Mouse (Mus musculus) urinary bladder, adult 2 months (tissue): ENCODE measurements around the gene Dact1. TPM values are rescaled to one million over a fixed set of nuclear protein-coding genes. Genes with fewer than 3 reads are reported as not detected.

Experiments
- DNase-seq: peaks from one replicate; pipeline ENCODE4 v3.0.0; 2022; ENCODE audit warnings: low spot score
- polyA plus RNA-seq: library from polyadenylated mRNA; depleted of rRNA; stranded (reverse); fragments of >200 nt; gene quantifications from 2 replicates; pipeline ENCODE4 v1.2.3, GENCODE M21; 2012; rRNA removed

The Dact1 gene
- 15.3 and 19.0 TPM in 2 replicates for polyA plus RNA-seq

GRCm38 (mm10) chr12:71309581-71310067, at the start of gene Dact1:
TSS of gene Dact1 (plus strand) at chr12:71309884.
- peak; percentile 54 for DNase-seq

DNA sequence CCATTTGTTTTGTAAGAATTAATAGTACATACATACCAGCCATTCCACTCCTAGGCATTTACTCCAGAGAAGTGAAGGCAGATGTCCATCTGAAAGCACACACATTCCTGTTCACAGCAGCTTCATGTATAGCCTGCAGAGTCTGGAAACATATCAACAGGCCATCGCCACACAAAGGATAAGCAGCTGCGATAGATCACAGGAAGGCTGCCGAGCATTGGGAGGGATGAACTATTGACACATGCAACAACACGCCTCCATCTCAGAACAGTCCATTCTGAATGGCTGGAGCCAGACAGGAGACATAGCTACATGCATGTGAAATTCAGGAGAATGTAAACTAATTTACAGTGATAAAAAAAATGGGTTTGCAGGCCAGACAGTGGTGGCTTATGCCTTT, 45.5 kb upstream of the Dact1 start:
- DNase-seq, result no peak

GRCm38 (mm10) chr12:71269367-71269766, 40.3 kb upstream of the Dact1 start:
- DNase-seq, result no peak

GRCm38 (mm10) chr12:71271131-71271530, 38.6 kb upstream of the Dact1 start:
- DNase-seq, result no peak

DNA sequence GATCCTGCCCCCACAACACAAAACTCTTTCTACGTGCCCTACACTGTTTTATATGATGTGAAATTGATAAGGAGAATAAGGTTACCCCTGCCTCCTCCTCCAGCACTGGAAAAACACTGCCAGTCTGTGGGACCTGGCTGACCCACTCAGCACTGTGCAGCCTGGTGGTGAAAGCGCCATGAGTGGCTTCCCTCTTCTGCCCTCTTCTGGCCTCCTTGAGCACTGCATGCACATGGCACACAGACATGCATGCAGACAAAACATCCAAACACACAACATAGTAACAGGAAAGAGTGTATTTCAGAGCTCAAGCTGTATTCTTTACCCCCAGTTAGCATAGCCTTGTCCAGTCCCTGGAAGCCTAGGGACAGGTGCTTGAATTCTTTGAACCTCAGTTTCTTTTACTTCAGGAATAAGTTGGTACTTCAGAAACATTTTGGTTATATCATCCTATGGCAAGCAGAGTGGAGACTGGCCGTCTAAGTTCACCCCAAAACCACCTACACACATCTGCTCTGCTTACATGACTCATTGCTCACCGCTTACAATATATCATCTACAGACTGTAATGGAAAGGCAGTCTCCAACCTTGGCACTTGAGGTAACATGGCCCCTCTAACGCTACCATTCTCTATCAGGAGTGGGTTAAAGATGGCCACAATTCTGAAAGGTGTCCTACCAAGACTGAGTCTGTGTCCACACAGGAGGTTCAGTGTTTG, 35.0 kb upstream of the Dact1 start:
- DNase-seq, result no peak

DNA sequence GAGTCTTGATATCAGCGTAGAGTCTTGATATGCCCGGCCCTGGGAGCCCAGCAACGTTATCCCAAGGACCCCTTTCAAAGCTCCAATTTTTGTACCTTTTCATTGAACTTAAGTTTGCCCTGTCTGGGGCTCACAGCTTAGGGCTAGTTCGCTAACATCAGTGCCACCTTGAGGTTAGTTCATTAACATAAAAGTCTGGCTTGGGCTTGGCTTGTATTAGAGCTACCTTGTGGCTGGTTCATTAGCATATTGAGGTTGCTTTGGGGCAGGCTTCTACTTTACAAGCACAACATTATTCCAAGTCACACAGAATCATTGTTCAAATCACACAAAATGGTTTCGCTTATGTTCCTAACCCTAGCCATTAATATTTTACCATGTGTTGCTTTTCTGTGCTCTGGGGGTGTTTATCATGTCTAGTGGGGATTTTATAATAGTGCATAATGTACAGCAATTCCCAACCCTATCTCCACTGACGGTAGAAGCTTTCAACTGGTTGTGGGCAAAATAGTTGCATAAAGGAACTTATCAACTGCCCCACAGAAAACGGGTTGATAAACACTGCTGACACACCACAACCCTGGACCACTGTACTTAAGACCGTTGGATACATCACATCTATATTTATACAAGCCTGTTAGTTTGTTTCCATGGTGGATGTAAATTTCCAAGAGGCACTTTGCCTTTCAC, 33.6 kb upstream of the Dact1 start:
- no peak for DNase-seq

GRCm38 (mm10) chr12:71279521-71280262, 30.0 kb upstream of the Dact1 start:
- no peak for DNase-seq

DNA sequence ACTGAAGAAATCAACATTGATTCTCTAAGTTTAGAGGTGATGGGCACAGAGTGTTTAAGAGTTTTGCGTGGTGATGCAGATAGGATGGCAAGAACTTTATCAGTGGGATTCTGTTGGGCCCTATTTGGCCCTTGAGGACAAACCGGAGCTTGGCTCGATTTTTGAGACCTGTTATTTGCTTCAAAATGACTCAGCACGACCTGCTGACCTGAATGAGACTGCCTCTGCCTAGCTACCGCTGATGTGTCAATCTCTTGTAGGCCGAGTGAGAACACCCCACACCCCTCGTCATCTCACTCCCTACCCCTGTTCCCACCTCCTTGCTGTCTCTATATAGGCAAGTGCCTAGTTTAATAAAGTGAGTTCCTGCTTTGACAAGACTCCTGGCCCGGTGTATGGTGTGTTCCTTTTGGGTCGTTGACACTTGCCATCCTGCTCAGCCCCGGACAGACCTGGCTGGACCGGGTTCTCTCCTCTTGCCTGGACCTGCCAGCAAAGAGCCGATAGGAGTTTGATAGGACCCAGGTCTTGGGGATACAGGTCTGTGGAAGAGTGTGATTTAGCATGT, 28.4 kb upstream of the Dact1 start:
- DNase-seq, result no peak

DNA sequence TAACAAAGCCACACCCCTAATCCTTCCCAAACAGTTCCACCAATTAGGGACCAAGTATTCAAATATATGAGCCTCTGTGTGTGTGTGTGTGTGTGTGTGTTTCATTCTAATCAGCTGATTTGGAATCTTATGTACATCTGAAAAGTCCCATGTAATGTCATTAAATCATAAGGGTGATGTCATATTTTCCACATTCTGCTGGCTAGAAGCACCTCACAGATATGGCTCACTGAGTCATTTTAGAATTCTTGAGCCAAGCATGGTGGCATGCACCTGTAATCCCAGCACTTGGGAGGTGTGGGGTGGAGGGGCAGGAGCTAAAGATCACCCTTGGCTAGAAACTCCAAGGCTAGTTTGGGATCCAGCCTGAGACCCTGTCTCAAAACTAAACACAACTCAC, 24.3 kb upstream of the Dact1 start:
- no peak for DNase-seq

- no peak for DNase-seq
Measured at GRCm38 (mm10) chr12:71290460-71290859, 19.2 kb upstream of the Dact1 start.

DNA sequence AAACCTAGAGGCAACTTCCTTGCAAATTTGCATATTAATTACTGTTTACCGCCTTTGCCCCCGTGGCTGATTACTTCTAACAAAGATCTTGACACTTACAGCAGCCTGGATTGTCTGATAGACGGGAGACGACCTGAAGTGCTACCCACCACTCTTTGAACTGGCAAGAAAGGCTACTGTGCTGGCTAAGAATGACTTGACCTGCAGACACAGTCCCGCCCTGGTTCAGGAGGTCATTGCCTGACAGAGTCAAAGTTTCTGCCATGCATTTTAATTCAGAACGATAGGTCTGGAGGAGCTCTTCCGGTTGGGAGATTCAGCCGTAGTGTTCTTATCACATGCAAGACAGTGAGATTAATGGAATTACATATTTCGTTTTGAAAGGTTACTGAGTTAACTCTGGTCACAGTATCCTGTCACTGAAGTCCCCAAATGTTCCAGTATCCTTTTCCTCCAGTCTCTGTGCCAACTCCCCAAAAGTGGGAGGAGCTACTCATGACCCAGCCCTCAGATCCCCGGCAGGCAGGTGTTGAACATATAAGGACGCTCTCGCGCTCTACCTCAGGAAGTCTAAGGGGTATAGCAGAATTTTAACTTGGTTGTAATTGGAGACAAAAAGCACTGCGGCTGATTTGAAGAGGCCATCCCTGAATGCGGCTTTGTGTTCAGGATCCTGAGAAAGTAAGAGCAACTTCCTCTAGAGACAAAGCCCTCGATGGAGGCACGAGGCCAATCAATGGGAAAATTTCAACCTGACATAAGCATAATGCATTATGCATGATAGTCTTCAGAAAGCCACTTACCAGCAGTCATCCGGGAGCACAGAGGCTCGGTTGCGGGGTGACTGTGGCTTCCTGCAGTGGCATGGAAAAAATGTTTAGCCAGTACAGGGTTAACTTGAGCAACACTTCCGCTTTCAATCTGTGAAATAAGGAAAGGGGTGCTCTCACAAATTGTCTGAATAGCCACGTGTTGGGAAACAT, 15.4 kb upstream of the Dact1 start:
- no peak for DNase-seq

DNA sequence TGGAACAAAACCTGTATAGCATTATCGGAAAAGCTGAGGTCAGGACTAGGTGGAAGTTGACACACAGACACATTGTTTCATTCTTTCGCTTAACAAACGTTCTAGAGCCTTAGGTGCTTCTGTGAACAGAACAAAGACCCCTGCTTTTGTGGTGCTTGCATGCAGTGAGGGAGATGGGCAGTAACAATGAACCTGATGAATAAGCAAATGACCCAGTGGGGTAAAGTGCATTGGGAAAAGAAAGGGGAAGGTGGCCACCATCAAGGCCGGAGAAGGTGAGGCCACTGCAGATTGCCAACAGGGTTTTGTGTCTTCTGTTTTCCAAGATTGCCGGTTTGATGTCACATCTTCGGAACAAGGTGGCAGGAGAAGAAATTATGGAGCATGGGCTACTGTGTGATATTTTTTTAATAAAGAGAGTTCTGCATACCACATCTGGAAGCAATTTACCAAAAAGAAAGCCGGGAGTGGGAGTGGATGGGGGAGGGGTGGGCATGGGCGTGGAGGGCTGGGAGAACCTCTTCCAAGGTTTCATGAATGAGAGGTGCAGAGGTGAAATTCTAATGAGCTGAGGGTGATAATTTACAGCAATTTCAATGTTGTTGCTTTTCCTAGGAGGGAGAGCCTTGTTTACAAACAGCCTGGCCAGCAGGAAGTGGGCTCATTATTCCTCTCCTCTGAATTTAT, 12.7 kb upstream of the Dact1 start:
- DNase-seq, result no peak

- peak; percentile 19 for DNase-seq
Measured at GRCm38 (mm10) chr12:71310068-71310931, 616 bp downstream of the Dact1 start.

DNA sequence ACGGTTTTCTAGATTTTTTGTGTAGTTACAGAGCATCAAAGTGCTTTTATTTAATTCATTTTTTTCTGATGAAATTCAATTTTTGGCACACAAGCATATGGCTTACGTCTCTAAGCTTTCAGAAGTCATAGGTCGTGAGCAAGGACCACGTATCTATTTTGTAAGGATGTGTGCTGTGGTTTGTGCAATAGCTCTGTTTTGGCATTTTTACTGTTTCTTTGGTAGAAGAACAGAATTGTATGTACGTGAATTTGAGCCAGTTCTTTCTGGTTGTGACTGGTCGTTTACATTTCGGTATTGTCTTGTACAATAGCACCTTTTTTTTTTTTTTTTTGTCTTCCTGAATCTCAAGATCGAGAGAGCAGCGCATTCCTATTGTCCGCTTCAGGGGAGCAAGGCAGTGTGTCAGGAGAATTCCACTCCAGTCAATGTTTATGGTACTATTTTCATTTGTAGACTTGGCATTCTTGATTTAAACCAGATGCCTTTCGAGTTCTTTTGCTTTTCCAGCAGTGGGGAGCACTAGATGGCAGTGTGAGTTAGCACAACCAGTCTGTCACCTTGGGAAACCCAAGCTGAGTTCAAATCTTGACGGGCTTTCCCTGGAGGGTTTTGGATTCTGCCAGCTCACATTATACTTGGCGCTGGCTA, 1.7 kb downstream of the Dact1 start:
- peak; percentile 22 for DNase-seq

GRCm38 (mm10) chr12:71318239-71318638, 8.6 kb downstream of the Dact1 start:
- no peak for DNase-seq

- DNase-seq, result no peak
Measured at GRCm38 (mm10) chr12:71319536-71319935, 9.9 kb downstream of the Dact1 start.

GRCm38 (mm10) chr12:71332646-71333045, 23.0 kb downstream of the Dact1 start:
- no peak for DNase-seq

DNA sequence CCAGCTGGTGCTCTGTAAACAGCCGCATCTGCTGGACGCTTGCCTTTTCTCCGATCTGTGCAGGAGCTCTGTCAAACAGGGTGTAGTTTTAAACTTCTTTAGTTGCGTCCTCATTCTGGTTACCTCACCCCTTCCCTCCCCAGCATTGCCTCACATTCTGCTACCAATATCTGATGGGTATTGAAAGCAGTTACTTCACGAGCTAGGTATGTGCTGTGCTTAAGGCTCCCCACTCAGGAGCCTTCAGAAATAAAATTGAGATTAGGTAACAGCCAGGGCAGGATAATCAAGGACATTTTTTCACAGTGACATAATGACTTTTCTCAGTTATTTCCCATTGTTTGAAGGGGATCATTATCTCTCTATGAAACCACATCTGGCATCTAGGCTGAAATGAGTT, 23.9 kb downstream of the Dact1 start:
- no peak for DNase-seq

DNA sequence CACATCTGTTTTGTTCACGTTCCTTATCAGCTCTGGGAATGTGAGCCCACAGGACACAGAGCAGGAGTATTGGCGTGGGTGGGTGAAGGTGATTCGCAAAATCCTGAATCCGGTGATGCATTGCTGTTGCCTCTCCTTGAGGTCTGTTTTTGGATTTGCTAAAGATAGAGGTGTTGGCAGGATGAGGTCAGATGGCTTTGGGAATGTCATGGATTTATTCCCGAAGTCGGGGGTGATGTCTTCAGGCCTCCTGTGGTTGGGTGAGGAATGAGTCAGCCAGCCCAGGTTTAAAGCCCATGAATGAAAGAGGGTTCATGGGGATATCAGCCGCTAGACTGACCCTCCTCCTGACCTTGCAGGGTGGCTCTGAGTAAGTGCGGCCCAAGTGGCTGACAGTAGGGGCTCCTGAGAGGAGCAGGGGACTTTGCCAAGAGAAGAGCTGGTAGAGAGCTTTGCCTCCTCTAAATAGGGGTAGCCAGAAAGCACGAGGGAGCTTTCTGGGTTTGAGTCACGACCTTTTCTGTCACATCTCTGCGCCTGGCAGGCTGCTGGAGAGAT, 27.4 kb downstream of the Dact1 start:
- no peak for DNase-seq
